Mouse (Mus musculus) heart, adult 2 months (tissue): ENCODE results near the gene Traf5. TPM values are rescaled to one million over a fixed set of nuclear protein-coding genes. Genes with fewer than 3 reads are reported as not detected.

Experiments used
- DNase-seq, 2 experiments: peaks; one replicate each; pipeline ENCODE4 v3.0.0; 2021
- H3K27ac ChIP-seq: fragments of 200-600 bp; 2 replicates; pipeline ENCODE4 v1.8.1; 2022
- H3K27me3 ChIP-seq: fragments of 200-500 bp; 2 replicates; pipeline ENCODE4 v1.6.1; 2012; ENCODE audit warnings: mild to moderate bottlenecking, low read length, inconsistent platforms, mixed read lengths; ENCODE audit not compliant: control insufficient read depth, insufficient read depth
- H3K36me3 ChIP-seq: fragments of 200-500 bp; 2 replicates; pipeline ENCODE4 v1.6.1; 2012; ENCODE audit warnings: low read length, inconsistent platforms; ENCODE audit not compliant: control insufficient read depth, insufficient read depth
- H3K4me1 ChIP-seq: fragments of 200-500 bp; 2 replicates; pipeline ENCODE4 v1.6.1; 2011; ENCODE audit warnings: low read length; ENCODE audit not compliant: control insufficient read depth, insufficient read depth
- H3K4me3 ChIP-seq: fragments of 200-600 bp; 2 replicates; pipeline ENCODE4 v1.8.1; 2022
- H3K79me2 ChIP-seq: fragments of 200-500 bp; replicated peaks from 2 replicates; pipeline ENCODE4 v1.6.1; 2012; ENCODE audit warnings: mild to moderate bottlenecking, inconsistent platforms, low read length, moderate library complexity, mixed read lengths; ENCODE audit not compliant: control insufficient read depth, insufficient read depth
- H3K9ac ChIP-seq: fragments of 200-500 bp; 2 replicates; pipeline ENCODE4 v1.6.1; 2012; ENCODE audit warnings: low read depth, mild to moderate bottlenecking, control low read depth, inconsistent platforms, low read length, mixed read lengths
- CTCF ChIP-seq: fragments of 200-600 bp; IDR thresholded peaks from 2 replicates; pipeline ENCODE4 v1.8.1; 2022; ENCODE audit warnings: antibody characterized with exemption, mild to moderate bottlenecking, moderate library complexity
- EP300 ChIP-seq: fragments of 200-500 bp; IDR thresholded peaks from 2 replicates; pipeline ENCODE4 v1.6.1; 2011; ENCODE audit warnings: low read depth, low read length, control low read depth; ENCODE audit not compliant: insufficient read depth
- POLR2A ChIP-seq: fragments of 200-500 bp; IDR thresholded peaks from 2 replicates; pipeline ENCODE4 v1.6.1; 2011; ENCODE audit warnings: mild to moderate bottlenecking, low read depth, low read length, control low read depth; ENCODE audit not compliant: insufficient read depth
- WGBS: fragments of 180-500 bp; shearing (Covaris S2); methylation state at CpG from one replicate; pipeline ENCODE4 v1.1.7; 2018; 5-methylcytosine and 5-hydroxymethylcytosine counted together
- intact Hi-C: fragments of 180-260 bp; cut with DNase I; formaldehyde crosslinking; loops from one replicate; pipeline ENCODE4 v1.15.1; 2025
- polyA plus RNA-seq: library from polyadenylated mRNA; depleted of rRNA; stranded (reverse); fragments of >200 nt; gene quantifications from 2 replicates; pipeline ENCODE4 v1.2.3, GENCODE M21; 2012
- total RNA-seq, 2 experiments: library from RNA; stranded (reverse); gene quantifications; 2 replicates each; pipeline ENCODE4 v1.2.3; 2021

Traf5 gene
- total and polyA plus RNA-seq, 3 experiments, result 3.9 to 4.4 (median 4.3) TPM

DNA sequence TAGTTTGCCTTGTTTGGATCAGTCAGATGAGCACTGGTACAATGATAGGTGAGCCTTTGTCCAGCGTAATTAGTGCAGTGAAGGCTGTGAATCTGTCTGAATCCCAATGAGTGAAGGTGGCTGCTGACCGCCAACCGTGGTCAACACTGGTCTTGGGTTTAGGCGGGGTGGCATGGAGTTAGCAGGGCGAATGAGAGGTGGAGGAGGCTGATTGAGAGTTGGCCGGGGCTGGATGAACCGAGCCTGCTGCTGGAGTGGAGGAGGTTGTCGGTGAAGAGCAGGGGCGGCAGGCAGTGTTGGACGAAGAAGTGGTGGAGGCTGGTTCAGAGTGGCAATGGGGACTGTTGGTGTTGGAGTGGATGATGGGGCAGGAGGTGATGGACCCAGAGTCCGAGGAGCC, 8.4 kb upstream of the Traf5 start:
- Histone ChIP-seq H3K9ac (no peak overlapping the region), H3K79me2 (no peaks in the 10 kb centered on the region), H3K36me3 (no peaks in the 10 kb centered on the region), H3K4me3 (no peak overlapping the region), H3K27ac (no peak overlapping the region), H3K4me1 (no peaks in the 10 kb centered on the region), H3K27me3 (no peaks in the 10 kb centered on the region)
- WGBS, result 94% methylated on average over 11 of the region's 11 CpGs
- DNase-seq, result no peak
- intact Hi-C loops, result no loop called here
- TF ChIP-seq CTCF (no peak), EP300 (no peak), POLR2A (no peak)

DNA sequence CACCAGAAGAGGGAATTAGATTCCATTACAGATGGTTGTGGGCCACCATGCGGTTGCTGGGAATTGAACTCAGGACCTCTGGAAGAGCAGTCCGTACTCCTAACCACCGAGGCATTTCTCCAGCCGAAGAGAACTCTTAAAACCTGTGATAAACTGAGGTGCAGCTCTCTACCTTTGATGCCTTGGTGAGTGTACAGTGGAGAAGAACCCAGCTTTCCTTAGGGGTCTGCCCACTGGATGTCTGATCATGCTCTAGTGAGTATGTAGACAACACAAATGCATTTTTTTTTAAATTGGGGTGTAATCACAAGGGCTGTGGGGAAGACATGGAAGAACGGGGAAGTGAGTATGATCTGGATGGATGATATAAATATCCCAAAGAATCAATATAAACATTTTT, 3.3 kb upstream of the Traf5 start:
- Histone ChIP-seq H3K4me1 (peaks cover 3% of the 10 kb centered on the region), H3K9ac (no peak overlapping the region), H3K79me2 (no peaks in the 10 kb centered on the region), H3K27me3 (no peaks in the 10 kb centered on the region), H3K36me3 (no peaks in the 10 kb centered on the region), H3K4me3 (no peak overlapping the region), H3K27ac (no peak overlapping the region)
- intact Hi-C loops, result no loop called here
- TF ChIP-seq CTCF, result no peak
- TF ChIP-seq EP300, result no peak
- no peak for TF ChIP-seq POLR2A
- 84% methylated on average over 5 of the region's 5 CpGs for WGBS
- no peak for DNase-seq

- no peaks in the 10 kb centered on the region for H3K36me3 ChIP-seq
- intact Hi-C loops, result no loop called here
- no peak overlapping the region for H3K27ac ChIP-seq
- peak; percentile 59 to 61 for DNase-seq
- H3K9ac ChIP-seq, result no peak overlapping the region
- no peak overlapping the region for H3K4me3 ChIP-seq
- no peaks in the 10 kb centered on the region for H3K79me2 ChIP-seq
- 50% methylated on average over 13 of the region's 13 CpGs for WGBS
- TF ChIP-seq CTCF, result peak; percentile 90
- TF ChIP-seq EP300, result 0 out of 2 replicates have a peak, but pooled peaks have one; percentile 25
- no peak for TF ChIP-seq POLR2A
- H3K27me3 ChIP-seq, result no peaks in the 10 kb centered on the region
- peaks cover 7% of the 10 kb centered on the region for H3K4me1 ChIP-seq
Measured at GRCm38 (mm10) chr1:192094451-192095170, 2.3 kb upstream of the Traf5 start.

DNA sequence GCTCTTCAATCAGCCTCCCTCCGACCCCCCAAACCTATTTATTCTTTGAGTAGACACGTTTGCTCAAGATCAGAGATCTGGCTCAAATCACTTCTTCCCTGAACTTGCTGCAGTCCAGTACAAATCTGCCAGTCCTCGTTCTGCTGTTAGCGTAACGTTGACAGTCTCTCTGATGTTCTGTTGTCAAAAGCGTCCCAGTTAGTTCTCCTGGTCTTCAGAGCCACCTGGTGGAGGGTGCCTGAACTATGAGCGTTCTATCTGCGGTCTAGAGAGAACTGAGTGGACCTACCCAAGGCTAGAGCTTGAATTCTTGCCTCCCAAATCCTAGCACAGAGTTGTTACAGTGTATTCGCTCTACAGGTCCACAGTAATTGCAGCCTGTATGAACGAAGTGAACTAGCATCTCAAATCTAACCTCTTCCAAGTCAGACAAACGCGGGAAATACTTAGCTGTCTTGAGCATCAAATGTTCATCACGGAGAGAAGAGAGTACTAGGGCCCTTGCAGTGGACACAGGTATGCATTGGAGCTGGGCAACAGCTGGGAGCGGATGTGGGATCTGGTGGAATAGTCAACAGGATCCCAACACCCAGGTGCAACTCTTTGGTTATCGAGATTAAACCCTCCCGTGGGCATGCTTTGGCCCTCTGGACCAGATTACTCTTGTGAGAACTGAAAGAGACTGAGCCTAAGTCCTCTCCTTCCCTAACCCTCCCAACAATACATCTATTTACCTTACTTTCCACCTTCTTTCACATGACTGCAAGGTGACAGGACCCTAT, 711 bp upstream of the Traf5 start:
- WGBS, result 27% methylated on average over 16 of the region's 16 CpGs
- H3K79me2 ChIP-seq, result no peaks in the 10 kb centered on the region
- intact Hi-C loops, result loop anchor here (1.0 to 2.0 kb wide), 5 partner anchors 30 to 259 kb away; partner anchors contain the start of gene Slc30a1
- H3K27me3 ChIP-seq, result no peaks in the 10 kb centered on the region
- peaks cover 12% of the 10 kb centered on the region for H3K4me1 ChIP-seq
- H3K36me3 ChIP-seq, result no peaks in the 10 kb centered on the region
- H3K9ac ChIP-seq, result no peak overlapping the region
- no peak for TF ChIP-seq POLR2A
- peak; percentile 97; the same call in 1 of the 2 replicates for TF ChIP-seq CTCF
- peak; percentile 96 for TF ChIP-seq EP300
- DNase-seq, result peak; percentile 86
- H3K4me3 ChIP-seq, result peak overlapping the region; percentile 73
- peak overlapping the region; percentile 85; the same call in 1 of the 2 replicates for H3K27ac ChIP-seq

DNA sequence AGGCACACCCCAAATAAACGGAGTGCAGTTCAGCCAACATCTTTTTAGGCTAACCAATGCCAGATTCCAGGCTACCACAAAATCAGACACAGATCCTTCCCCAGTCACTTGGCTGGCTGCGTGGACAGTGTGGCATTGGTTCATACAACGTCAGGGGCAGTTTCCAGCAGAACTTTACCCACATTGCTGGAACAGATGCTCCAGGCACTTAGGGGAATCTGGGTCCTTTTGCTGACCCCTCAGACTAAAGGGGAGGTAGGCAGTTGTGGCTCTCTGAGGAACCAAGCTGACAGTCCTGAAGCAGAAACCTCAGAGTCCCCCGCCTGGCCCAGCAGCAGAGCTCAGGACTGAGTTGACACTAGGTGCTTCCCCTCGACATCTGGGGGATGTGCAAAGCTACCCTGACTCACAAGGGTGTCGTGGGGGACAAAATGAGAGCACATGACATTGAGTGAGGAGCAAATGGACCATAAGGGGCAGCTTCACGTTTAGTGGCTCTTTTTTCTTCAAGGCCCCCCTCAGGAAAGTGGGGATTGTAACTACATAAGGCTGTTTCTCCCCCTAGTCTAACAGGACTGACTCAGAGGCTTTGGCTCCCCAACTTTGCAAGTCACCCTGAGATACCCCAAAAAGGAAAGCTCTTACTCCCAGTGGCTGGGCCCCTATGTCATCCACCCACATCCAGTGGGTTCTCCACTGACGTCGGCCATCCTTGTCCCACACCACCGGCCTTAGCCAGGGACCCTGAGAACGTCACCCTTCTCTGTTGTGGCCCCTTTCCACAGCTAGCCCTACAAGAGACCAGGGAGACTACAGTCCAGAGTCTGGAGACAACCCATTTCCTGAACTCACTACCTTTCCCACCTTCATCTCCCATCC, 1.4 kb downstream of the Traf5 start:
- Histone ChIP-seq H3K36me3 (no peaks in the 10 kb centered on the region), H3K79me2 (no peaks in the 10 kb centered on the region), H3K9ac (peak overlapping the region; percentile 8; the same call in 1 of the 2 replicates), H3K4me3 (peak overlapping the region; percentile 73), H3K27me3 (no peaks in the 10 kb centered on the region), H3K27ac (peak overlapping the region; percentile 85), H3K4me1 (peaks cover 25% of the 10 kb centered on the region)
- TF ChIP-seq CTCF, result no peak
- TF ChIP-seq EP300, result no peak
- no peak for TF ChIP-seq POLR2A
- WGBS, result 52% methylated on average over 11 of the region's 11 CpGs
- intact Hi-C loops, result loop anchor here (2.0 kb wide), 1 partner anchor 20 kb away; no protein-coding TSS in a partner anchor
- no peak for DNase-seq
